Mouse (Mus musculus): Measurements from ENCODE around the gene Ptpn13.

Gene Ptpn13

DNA sequence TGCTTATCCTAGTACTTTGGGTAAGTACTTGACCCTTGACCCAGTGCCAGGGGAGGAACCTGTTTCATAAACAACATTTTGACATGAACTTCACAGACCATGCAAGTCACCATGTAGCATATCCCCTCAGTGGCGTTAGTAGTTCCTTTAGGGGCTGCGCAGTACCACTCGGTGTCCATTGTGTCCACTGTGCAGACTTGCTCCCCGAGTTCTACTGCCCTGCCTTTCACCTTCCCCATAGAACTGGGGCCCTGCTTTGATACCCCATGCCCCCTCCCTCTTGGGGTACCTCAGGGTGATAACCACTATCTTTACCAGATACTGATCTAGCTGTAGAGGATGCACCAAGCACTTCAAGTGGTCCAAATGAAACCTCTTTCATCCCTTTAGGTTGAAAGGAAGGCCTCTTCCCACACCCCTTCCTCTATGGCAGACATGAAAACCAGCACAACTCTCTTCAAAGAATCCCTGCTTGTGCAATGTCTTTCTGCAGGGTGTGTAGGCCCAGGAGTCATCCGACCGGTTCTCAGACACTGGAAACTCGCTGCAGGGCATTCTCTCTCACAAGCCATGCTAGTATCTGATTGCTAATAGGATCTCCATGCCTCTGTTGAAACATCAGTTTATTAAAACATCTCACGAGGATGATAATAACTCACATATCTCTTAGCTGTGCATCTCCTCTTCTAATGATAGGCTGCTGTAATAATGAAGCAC, 34.1 kb downstream of the Ptpn13 start:
- no peak for DNase-seq (ENCODE audit: low spot score in 2 of 2)

DNA sequence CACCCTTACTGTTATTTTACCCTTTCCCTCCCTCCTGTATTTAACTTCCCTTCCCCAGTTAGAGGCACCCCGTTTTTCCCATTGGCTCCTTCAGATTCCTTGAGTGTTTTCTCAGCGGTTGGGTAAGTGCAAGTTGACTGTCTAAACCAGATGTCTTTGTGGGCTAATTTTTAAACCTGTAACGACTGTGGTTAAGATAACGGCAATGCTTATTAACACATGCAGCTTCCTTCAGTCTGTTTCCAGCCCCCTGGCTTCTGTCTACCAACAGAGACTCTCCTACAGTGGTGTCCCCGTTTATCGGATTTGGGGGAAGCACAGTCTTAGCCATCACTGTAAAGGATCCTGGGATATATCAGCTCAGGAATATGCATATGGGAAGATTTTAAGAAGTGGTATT, 35.9 kb downstream of the Ptpn13 start:
- no peak for DNase-seq (ENCODE audit: low spot score in 2 of 2)

DNA sequence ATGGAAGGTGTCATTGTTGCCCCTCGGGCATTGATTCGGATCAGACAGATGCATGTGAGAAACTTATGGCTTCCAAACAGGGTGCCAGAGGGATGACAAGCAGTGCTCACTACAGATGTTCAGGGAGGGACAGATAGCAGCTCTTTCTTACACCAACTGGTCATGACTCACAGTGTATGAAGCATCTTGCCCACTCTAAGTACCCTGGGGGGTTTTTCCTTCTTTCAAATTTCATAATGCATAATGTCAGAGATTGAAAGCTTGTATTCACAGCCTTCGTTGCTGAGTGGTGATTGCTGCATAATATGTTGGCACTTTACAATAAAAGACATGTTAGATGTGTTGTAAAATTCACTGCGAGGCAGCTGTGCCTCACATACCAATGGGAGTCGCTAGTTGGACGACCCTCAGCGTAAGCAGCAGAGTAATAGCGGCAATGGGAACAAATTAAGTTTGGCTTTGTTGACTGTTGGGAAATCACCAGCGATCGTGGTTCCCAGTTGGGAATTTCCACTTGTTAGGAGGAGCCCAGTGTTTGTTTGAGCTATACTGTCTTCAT, 38.7 kb downstream of the Ptpn13 start:
- no peak for DNase-seq (ENCODE audit: low spot score in 2 of 2)

- DNase-seq (ENCODE audit: low spot score in 2 of 2) = no peak
These were observed 39.3 kb downstream of the Ptpn13 start for GRCm38 (mm10) chr5:103464329-103464728.

DNA sequence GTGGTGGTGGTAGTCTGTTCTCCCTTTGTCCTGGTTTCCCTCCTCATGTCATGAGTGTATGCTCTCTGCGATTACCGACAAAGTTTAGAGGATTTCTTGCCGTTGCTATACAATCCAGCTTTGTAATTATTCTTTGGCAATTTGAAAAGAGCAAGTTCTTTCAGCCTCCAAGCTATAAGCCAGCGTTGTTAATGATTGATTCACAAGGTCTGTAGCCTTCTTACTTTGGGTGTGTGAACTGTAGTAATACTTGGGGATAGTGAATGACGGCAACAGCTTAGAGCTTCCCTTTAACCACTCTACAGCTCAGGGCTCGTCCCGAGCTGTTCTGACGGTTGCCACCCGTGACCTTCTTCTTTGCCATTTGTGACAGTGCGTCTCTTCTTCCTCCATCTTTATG, 39.8 kb downstream of the Ptpn13 start:
- no peak for DNase-seq (ENCODE audit: low spot score in 2 of 2)

DNA sequence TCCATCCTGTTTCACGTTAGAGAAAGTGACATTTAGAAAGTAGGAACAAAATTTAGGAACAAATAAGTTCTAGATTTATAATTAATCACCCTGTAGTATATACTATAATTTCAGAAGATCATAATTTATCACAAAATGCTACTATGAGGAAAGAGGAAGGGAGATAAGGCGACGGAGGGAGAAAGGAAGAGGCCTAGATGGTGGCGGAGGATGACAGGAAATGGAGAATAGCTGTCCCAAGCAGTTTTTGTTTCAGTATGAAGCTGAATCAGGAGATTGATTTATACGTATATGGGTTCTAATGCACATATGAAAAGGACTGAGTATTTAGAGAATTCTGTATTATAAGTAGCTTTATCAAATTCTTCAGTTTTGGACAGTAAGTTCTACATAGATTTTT, 47.7 kb downstream of the Ptpn13 start:
- DNase-seq (ENCODE audit: low spot score in 2 of 2) = no peak

GRCm38 (mm10) chr5:103473467-103474096, 48.6 kb downstream of the Ptpn13 start:
- DNase-seq (ENCODE audit: low spot score in 2 of 2) = no peak

- DNase-seq (ENCODE audit: low spot score in 2 of 2) = no peak
These were observed 49.3 kb downstream of the Ptpn13 start for GRCm38 (mm10) chr5:103474259-103474658.

- DNase-seq (ENCODE audit: low spot score in 2 of 2) = no peak
These were observed 50.5 kb downstream of the Ptpn13 start for GRCm38 (mm10) chr5:103475503-103475902.

- DNase-seq (ENCODE audit: low spot score in 2 of 2) = no peak
These were observed 54.5 kb downstream of the Ptpn13 start for GRCm38 (mm10) chr5:103479503-103479902.

GRCm38 (mm10) chr5:103481222-103481621, 56.2 kb downstream of the Ptpn13 start:
- no peak for DNase-seq (ENCODE audit: low spot score in 2 of 2)

DNA sequence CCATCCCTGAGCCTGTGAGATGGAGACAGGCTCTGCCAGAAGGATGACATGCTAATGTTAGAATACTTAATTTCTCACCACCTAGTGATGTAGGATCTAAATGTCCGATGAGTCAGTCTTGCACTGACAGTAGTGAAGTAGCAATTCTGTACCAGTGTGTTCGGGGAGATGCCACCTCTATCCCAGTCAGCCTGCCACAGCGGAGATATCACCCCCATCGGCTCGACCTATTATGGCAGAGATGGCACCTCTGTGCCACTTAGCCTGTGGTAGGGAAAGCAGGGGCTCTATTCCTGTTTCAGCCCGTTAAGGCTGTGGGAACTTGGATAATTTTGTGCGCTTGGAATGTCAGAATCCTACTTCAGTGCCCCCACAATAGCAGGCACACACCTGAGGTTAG, 62.0 kb downstream of the Ptpn13 start:
- DNase-seq (ENCODE audit: low spot score in 2 of 2) = no peak

DNA sequence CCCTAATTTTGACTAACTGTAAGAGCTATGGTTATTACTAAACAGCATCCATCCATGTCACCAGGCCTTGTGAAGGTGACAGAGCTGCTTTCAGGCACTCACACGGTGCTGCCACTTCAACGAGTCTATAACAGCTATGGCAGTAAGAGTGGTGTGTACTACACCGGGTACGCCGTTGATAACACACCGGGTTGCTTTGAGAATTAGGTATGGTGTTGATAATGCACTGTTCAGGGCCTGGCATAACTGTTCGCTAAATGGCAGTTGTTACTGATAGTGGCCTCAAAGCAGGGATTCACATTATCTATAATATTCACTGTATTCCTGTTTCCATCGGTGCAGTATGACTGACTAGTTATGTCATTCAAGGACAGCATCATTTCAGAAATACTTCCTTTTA, 66.0 kb downstream of the Ptpn13 start:
- no peak for DNase-seq (ENCODE audit: low spot score in 2 of 2)

GRCm38 (mm10) chr5:103491788-103492187, 66.8 kb downstream of the Ptpn13 start:
- no peak for DNase-seq (ENCODE audit: low spot score in 2 of 2)

DNA sequence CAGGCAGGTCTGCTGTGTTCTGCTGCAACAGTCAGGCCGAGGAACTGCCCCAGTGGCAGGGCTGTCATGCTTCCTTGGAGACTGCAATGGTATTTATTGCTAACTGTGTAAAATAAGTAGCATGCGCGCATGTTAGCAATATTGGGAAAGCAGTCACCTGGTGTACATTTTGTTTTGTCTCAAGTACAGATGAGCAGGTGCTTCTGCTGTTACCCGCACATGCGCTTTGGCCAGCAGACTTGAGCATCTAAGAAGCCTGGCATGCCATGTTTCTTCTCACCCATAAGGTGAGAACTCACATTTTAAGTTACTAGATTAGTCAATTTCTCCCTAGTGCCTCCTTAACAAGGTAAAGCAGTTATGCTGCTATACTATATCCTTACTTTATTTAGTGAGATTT, 72.1 kb downstream of the Ptpn13 start:
- no peak for DNase-seq (ENCODE audit: low spot score in 2 of 2)

DNA sequence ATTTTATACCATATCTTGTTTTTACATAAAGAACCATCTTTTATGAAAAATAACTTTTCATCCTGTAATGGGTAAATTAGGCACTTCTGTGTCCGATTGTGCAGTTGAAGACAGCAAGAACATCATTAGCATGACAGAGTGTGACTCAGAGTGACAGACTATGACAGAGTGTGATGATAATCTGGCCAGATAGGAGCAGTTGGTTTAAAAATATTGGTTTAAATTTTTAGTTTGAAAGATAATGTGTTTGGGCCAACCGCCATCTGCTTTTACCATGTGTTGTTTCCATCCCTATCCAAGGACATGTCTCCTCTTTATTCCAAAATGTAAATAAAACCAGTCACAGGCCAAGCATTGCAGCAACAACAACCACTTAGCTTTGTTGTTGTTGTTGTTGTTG, 72.5 kb downstream of the Ptpn13 start:
- DNase-seq (ENCODE audit: low spot score in 2 of 2) = no peak

- DNase-seq (ENCODE audit: low spot score in 2 of 2) = no peak
These were observed 74.3 kb downstream of the Ptpn13 start for GRCm38 (mm10) chr5:103499305-103499704.

- DNase-seq (ENCODE audit: low spot score in 2 of 2) = no peak
These were observed 76.1 kb downstream of the Ptpn13 start for GRCm38 (mm10) chr5:103501076-103501475.

- DNase-seq (ENCODE audit: low spot score in 2 of 2) = no peak
These were observed 76.8 kb downstream of the Ptpn13 start for GRCm38 (mm10) chr5:103501839-103502238.

DNA sequence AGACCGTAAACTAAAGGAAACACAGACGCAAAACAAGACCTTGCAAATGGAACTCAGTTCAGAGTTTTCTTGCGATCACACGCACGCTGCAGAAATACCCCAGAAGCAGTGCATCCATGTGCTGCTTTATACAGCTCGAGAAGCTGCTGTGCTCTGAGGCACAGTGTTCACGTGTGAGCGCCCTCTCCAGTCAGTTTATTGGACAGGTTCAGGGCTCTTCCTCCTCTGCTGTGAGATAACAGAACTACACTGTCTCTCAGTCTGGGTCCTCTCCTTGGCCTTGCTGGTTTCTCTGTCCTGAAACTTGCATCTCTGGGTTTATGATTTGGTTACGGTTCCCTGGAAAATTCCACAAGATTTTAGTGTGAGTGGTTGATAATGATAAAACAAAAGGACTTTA, 88.2 kb downstream of the Ptpn13 start:
- no peak for DNase-seq (ENCODE audit: low spot score in 2 of 2)

- no peak for DNase-seq (ENCODE audit: low spot score in 2 of 2)
These were observed 89.4 kb downstream of the Ptpn13 start for GRCm38 (mm10) chr5:103514441-103514840.

DNA sequence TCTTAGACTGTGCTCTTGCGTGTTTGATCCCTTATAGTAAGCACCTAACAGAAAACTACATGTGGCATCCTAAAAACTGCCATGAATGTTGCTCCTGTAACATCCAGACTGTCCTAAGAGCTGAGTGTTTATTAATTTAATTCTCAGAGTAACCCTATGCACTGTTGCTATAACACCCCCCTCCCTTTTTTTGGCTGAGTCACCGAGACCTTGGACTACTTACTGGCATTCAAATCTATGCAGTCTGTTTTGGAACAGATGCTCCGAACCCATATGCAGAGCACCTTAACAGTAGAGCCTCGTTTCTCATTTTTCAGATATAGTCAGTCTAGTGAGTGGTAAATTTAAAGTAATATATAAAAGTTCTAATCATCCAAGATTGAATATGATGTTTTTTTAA, 90.9 kb downstream of the Ptpn13 start:
- DNase-seq (ENCODE audit: low spot score in 2 of 2) = no peak

- no peak for DNase-seq (ENCODE audit: low spot score in 2 of 2)
These were observed 91.6 kb downstream of the Ptpn13 start for GRCm38 (mm10) chr5:103516555-103516954.
